Mouse (Mus musculus) spleen, postnatal 4 days (tissue): ENCODE measurements around the gene Ank2.
"Not testable (repeated sequence)": the region's sequence is repeated elsewhere in the genome, so short reads cannot be mapped to it uniquely, and the experiment has no call there.

Source experiments
- DNase-seq, 2 experiments: peaks; one replicate each; pipeline ENCODE4 v3.0.0; 2022; ENCODE audit warnings: low spot score in 2 of 2

The Ank2 gene

GRCm38 (mm10) chr3:127481658-127482057 is 17.5 kb downstream of the Ank2 start:
- DNase-seq, result no peak

GRCm38 (mm10) chr3:127480369-127480768 is 18.8 kb downstream of the Ank2 start:
- not testable (repeated sequence) for DNase-seq

- no peak for DNase-seq
Observed at GRCm38 (mm10) chr3:127474115-127474514, 25.0 kb downstream of the Ank2 start.

GRCm38 (mm10) chr3:127469164-127469752 is 29.9 kb downstream of the Ank2 start:
- no peak for DNase-seq

- no peak for DNase-seq
Observed at GRCm38 (mm10) chr3:127468569-127468968, 30.6 kb downstream of the Ank2 start.

GRCm38 (mm10) chr3:127463816-127464480 is 35.2 kb downstream of the Ank2 start:
- DNase-seq, result no peak

- no peak for DNase-seq
Observed at GRCm38 (mm10) chr3:127463165-127463564, 36.0 kb downstream of the Ank2 start.

- DNase-seq, result no peak
Observed at GRCm38 (mm10) chr3:127462413-127462812, 36.7 kb downstream of the Ank2 start.

- no peak for DNase-seq
Observed at GRCm38 (mm10) chr3:127460891-127461437, 38.2 kb downstream of the Ank2 start.

- DNase-seq, result no peak
Observed at GRCm38 (mm10) chr3:127459858-127460257, 39.3 kb downstream of the Ank2 start.

GRCm38 (mm10) chr3:127458925-127459324 is 40.2 kb downstream of the Ank2 start:
- no peak for DNase-seq

GRCm38 (mm10) chr3:127458420-127458798 is 40.7 kb downstream of the Ank2 start:
- DNase-seq, result no peak

GRCm38 (mm10) chr3:127457761-127458419 is 41.3 kb downstream of the Ank2 start:
- no peak for DNase-seq

- no peak for DNase-seq
Observed at GRCm38 (mm10) chr3:127453738-127454137, 45.4 kb downstream of the Ank2 start.

- no peak for DNase-seq
Observed at GRCm38 (mm10) chr3:127453254-127453653, 45.9 kb downstream of the Ank2 start.

- DNase-seq, result no peak
Observed at GRCm38 (mm10) chr3:127452233-127452632, 46.9 kb downstream of the Ank2 start.

GRCm38 (mm10) chr3:127451741-127452140 is 47.4 kb downstream of the Ank2 start:
- no peak for DNase-seq

- peak; percentile 27 to 66 for DNase-seq
Observed at GRCm38 (mm10) chr3:127451070-127451469, 48.1 kb downstream of the Ank2 start.

- peak; percentile 48 to 72 for DNase-seq
Observed at GRCm38 (mm10) chr3:127446173-127446572, 53.0 kb downstream of the Ank2 start.

GRCm38 (mm10) chr3:127433291-127433690 is 65.9 kb downstream of the Ank2 start:
- DNase-seq, result no peak

GRCm38 (mm10) chr3:127429866-127430265 is 69.3 kb downstream of the Ank2 start:
- no peak for DNase-seq

GRCm38 (mm10) chr3:127428527-127428926 is 70.6 kb downstream of the Ank2 start:
- no peak for DNase-seq

GRCm38 (mm10) chr3:127416950-127417349 is 82.2 kb downstream of the Ank2 start:
- DNase-seq, result no peak
